Mouse (Mus musculus): Measurements from ENCODE around the gene Inmt. TPM values are rescaled to one million over a fixed set of nuclear protein-coding genes. Genes with fewer than 3 reads are reported as not detected.

The Inmt gene
- total RNA-seq, 2 experiments from 2014 or later, result not detected

- DNase-seq, result no peak
Observed at GRCm38 (mm10) chr6:55169818-55170217, 5.0 kb downstream of the Inmt start.

DNA sequence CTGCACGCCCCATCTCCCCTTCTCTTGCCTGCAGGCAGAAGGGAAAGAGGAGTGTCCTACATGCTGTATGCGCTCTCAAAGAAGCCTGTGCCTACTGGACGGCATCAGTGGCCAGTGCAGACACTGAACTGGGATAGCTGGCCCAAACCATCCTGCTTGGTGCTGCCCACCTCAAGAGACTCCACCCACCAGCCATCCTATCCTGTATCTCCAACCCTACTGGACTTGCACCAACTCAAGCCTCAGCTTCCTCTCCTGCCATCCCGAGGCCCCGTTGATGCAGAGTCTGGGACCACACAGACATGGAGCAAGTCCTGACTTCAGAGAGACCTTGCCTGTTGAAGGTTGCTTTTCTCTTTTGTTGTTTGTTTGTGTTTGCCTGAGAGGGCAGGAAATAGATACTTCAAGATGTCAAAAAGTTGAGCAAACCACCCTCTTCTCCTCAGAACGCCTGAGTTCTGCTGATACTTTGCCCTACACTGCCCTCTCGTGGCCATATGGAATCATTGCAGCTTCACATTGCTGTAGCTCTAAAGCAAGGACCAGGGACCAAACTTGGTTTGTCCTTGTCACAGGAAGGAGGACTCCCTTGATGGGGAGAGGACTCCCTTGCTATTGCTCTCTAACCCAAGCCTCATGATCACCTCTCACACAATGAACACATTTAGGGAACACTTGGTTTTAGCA lies 7.9 kb downstream of the Inmt start:
- peak; percentile 79 for DNase-seq

- no peak for DNase-seq
Observed at GRCm38 (mm10) chr6:55163046-55163584, 11.7 kb downstream of the Inmt start.

DNA sequence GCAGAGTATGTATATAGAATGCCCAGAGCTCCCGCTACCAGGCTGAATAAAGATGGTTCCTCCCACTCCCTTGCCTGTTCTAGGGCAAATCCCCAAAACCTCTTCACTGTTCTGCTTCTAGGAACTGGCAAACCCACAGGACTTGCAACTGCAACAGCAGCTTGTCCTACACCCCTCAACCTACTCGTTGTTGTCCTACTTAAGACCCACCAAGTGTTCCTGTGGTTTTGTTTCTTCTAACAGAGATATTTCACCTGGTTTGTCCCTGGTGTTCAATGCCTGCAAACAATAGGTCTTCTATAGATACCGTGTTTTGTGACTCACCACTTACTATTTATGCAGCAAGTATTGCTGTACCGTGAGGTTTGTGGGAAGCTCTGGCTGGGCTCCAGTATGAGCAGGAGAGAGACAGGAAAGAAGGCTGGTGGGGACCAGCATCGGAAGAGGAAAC lies 13.5 kb downstream of the Inmt start:
- DNase-seq, result no peak

DNA sequence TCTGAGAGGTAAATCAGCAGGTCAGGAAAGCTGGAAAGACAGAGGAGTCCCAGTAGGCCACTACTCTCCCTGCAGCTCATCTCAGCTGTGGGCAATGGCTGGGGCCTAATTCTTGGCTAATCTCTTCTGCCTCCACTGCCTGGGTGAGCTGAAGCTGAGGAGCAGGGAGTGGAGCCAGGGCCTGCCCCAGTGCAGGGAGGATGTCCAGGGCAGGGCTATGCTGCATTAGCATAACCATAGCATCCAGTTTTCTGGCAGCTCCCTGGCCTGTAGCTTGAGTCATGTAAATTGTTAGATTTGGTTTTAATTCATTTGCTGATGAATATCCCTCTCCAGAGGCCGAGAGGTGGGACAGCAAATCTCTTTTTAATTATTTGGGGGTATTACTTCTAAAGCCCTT lies 15.6 kb downstream of the Inmt start:
- DNase-seq, result no peak

DNA sequence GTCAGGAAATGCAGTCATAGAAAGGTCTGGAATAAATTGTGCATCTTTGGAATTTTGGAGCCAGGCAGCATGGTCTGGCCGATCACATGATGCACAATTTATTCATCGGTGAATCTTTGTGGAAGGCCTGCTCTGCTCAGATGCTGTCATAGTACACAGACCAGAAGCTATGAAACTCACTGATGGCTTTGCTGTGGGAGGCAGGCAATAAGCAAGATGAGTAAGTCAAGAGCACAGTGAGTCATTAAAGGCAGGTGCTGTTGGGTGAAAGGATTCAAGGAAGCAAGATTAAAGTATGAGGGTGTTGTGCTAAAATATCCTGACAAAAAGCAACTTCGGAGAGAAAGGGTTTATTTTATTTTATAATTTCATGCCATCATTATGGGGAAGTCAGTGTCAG lies 22.6 kb downstream of the Inmt start:
- no peak for DNase-seq

DNA sequence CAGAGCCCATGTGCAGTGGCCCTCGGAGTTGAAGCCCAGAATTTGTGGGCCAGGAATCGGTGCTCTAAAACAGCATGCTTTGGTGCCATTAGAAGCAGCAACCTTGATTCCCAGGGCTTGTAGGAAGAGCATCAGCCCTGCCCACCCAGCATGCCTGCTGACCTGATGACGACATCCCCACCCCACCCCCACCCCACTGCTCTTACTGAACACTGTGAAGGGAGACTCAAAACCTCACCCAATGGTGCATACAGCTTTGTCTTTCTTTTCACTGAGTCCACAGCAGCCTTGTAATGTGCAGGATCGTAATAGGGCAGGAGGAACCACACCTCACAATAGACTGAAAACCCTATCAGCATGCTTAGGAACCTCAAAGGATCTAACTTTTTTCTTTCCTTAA lies 28.7 kb downstream of the Inmt start:
- DNase-seq, result no peak

- DNase-seq, result no peak
Observed at GRCm38 (mm10) chr6:55145285-55145684, 29.6 kb downstream of the Inmt start.

GRCm38 (mm10) chr6:55138343-55138742 lies 36.5 kb downstream of the Inmt start:
- DNase-seq, result no peak

GRCm38 (mm10) chr6:55133425-55133824 lies 41.4 kb downstream of the Inmt start:
- DNase-seq, result no peak

DNA sequence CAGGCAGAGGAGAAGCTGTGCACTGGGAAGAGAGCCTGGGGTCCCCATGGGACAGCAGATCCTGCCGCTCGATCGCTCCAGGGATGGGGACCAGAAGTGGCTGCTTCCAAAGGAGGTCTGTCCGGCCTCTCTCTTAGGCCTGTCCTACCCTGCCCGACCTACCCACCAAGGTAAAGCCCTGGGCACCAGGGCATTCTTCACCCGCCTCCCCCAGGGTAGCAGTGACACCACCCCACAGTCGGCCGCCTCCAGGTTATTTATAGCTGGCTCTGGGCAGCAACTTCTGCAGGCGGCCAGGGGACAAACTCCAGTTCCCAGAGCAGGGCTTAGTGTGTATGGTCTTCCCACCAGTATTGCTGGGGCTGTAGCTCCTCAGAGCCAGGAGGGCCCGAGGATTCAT lies 42.0 kb downstream of the Inmt start, which contains the start of gene Crhr2:
TSS of gene Crhr2 (minus strand) at position 223 of the 400 bp plus-strand sequence.
- peak; percentile 55 for DNase-seq

GRCm38 (mm10) chr6:55131301-55131700 lies 43.5 kb downstream of the Inmt start:
- DNase-seq, result no peak

- peak; percentile 14 for DNase-seq
Observed at GRCm38 (mm10) chr6:55130631-55131030, 44.2 kb downstream of the Inmt start.

DNA sequence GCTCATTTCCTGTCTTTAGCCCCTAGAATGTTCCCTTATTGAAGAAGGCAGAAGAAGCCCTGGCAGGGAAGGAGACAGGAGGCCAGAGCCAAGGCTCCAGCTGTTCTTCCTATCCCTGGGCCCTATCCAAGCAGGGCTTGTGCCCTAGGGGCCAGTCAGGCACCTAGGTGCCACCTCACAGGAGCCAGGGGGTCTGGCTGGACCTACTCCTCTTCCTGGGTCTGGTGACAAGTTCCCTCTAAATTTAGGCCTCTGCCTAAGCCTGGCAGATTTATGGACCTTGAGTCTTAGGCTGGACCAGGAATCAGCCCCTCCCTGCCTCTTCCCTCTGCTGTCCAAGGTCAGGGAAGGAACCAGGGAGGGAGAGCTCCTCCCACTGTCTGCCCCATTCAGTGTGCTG lies 46.5 kb downstream of the Inmt start:
- DNase-seq, result no peak

GRCm38 (mm10) chr6:55126576-55126975 lies 48.3 kb downstream of the Inmt start:
- DNase-seq, result no peak

DNA sequence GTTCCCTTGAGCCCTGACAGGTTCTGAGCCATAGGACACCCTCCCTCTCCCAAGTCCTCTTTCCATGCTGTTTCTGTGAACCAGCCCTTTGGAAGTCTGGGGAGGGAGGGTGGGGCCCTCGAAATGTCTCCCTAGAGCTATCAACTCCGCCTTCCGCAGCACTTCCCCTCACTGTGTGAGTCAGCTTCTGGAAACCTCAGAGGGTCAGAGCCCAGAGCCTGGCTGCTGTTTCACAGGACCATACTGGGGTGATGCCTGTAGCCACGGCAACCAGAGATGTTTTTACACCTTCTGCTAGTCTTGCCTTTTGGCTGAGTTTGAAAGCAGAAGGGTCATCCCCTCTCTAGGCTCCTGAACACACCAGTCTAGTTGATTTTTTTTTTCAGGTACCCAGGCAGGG lies 51.8 kb downstream of the Inmt start:
- DNase-seq, result peak; percentile 31

Other genes starting within 250 kb of the Inmt start
- 10 to 100 TPM in 1 of 2 experiments, 1 to 10 TPM in 1; 9.3 to 10.3 TPM for gene Nod1, start 202.4 kb downstream of the Inmt start, total RNA-seq (2021)
- 10 to 100 TPM in 1 of 2 experiments, 1 to 10 TPM in 1; 8.8 to 10.2 TPM for gene Ggct, start 182.1 kb downstream of the Inmt start, total RNA-seq (2021)
- gene Gars, start 137.0 kb downstream of the Inmt start, total RNA-seq (2021), result 10 to 100 TPM; 93.7 to 98.2 TPM
- gene Crhr2, start 42.0 kb downstream of the Inmt start, total RNA-seq (2021), result 10 to 100 TPM; 11.4 to 12.0 TPM
- 1 to 10 TPM; 4.0 to 4.6 TPM for gene Mindy4, start 28.3 kb upstream of the Inmt start, total RNA-seq (2021)
- gene Aqp1, start 161.4 kb upstream of the Inmt start, total RNA-seq (2021), result 10 to 100 TPM; 87.4 to 98.8 TPM
- not detected for gene Ghrhr, start 201.3 kb upstream of the Inmt start, total RNA-seq (2021)

All from heart, postnatal 4 days (tissue).